Mouse (Mus musculus): ENCODE data around the gene Mecr. TPM values are rescaled to one million over a fixed set of nuclear protein-coding genes. Genes with fewer than 3 reads are reported as not detected.

Gene Mecr
- total RNA-seq, 2 experiments from 2014 or later, result 6.7 to 10.3 TPM

GRCm38 (mm10) chr4:131883571-131883970 is 40.3 kb downstream of the Mecr start:
- no peak for ATAC-seq (replicated peaks; ENCODE audit: low FRiP score, poor library complexity, severe bottlenecking)

DNA sequence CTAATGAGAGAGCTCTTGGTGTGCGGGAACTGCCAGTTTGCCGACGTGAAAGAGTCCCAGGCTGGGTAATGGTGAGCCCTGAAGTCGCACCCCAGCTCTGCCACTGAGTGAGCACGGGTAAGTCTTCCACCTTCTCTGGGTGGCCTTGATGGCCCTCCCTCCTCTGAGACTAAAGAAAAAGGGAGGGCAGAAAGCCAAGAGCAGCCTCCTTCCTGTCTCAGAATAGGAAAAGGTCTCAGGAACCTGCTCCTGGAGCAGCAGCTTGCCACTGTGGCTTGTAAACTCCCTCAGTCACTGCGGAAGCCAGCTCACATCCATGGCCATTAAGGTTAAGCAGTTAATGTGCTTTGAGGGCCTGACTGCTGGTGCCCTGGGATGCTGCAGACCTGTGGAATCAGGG is 42.1 kb downstream of the Mecr start:
- no peak for ATAC-seq (replicated peaks; ENCODE audit: low FRiP score, poor library complexity, severe bottlenecking)

GRCm38 (mm10) chr4:131888564-131888963 is 45.3 kb downstream of the Mecr start:
- no peak for ATAC-seq (replicated peaks; ENCODE audit: low FRiP score, poor library complexity, severe bottlenecking)

GRCm38 (mm10) chr4:131890692-131891091 is 47.4 kb downstream of the Mecr start:
- ATAC-seq (replicated peaks; ENCODE audit: low FRiP score, poor library complexity, severe bottlenecking), result no peak

- no peak for ATAC-seq (replicated peaks; ENCODE audit: low FRiP score, poor library complexity, severe bottlenecking)
These were observed 53.8 kb downstream of the Mecr start for GRCm38 (mm10) chr4:131897109-131897508.

GRCm38 (mm10) chr4:131897787-131898186 is 54.5 kb downstream of the Mecr start:
- ATAC-seq (replicated peaks; ENCODE audit: low FRiP score, poor library complexity, severe bottlenecking), result no peak

DNA sequence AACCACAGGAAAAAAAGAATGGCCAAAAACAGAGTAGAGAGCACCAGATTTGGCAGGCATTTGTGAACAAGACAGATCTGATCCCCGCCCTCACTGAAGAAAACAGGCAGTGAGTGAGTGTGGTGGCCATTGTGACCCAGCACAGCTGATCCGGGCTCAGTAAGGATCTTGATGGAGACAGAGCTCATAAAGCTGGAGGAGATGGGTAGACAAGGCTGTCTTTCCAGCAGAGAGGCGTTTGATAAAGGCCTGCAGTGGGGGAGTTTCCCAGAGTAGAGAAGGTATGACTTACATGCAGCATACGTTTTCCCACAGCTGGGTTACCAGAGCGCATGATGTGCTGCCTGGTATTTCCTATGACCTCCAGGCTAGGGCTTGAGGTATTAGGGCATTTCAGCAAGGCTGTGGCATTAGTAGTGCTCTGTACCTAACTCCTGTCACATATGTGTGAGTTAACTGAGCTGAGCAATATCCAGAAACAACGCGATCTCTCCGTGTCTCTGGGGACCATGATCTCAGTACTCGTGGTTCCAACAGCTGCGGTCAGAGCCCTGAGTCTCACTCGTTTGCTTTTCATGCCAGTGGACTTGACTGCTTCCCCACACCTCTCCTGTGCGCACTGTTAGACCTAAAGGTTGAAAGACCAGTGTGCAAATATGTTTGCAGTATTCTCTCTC is 55.4 kb downstream of the Mecr start:
- no peak for ATAC-seq (replicated peaks; ENCODE audit: low FRiP score, poor library complexity, severe bottlenecking)

DNA sequence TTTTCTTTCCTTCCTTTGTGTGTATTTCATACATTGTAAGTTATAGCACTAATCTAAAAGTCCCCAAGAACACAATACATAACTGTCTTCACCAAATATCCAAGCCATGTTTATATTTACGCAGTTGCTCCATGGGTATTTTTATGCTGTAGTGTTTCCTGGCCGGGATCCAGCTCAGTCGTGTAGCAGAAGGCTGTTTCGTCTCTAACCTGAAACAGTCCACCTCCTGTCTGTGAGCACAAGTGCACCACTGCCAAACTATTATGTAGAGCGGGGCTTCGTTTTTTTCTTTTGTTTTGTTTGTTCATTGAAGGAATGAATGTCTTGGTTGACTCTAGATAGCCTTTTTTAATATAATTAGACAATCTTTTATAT is 55.9 kb downstream of the Mecr start:
- no peak for ATAC-seq (replicated peaks; ENCODE audit: low FRiP score, poor library complexity, severe bottlenecking)

DNA sequence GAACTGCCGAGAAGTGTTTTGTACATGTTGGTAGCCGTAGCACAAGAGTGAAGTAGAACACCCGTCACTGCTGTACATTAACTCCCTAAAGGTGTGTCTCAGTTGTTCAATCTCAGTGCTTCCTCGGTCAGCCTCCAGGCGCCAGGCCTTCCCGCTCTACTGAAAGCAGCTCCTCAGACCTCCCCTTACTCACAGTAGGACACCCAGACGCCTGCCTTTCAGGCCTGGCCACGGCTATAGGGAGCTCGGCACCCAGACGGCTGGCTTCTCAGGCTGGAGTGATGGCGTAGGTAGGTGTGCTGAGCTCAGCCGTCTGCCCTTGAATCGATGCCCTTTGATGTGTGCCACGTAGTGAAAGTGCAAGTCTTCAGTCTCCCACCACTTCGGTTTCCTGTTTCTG is 57.8 kb downstream of the Mecr start:
- ATAC-seq (replicated peaks; ENCODE audit: low FRiP score, poor library complexity, severe bottlenecking), result no peak

DNA sequence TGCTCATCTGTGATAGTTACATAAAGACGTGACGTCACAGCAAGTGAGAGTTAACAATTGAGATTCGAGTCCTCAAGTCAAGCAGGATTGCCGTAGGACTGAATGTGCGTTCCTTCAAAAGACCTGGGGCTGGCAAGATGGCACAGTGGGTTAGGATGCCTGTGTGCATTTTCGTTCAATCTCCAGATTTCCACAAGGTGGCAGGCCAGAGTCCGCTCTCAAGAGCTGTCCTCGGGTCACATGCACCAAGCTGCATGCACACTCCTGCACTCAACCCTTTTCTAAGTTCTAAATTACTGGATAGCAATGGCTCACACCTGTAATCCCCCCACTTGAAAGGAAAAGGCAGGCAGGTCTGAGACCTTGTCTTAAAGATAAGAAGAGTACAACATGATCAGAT is 61.2 kb downstream of the Mecr start:
- ATAC-seq (replicated peaks; ENCODE audit: low FRiP score, poor library complexity, severe bottlenecking), result peak; percentile 66

DNA sequence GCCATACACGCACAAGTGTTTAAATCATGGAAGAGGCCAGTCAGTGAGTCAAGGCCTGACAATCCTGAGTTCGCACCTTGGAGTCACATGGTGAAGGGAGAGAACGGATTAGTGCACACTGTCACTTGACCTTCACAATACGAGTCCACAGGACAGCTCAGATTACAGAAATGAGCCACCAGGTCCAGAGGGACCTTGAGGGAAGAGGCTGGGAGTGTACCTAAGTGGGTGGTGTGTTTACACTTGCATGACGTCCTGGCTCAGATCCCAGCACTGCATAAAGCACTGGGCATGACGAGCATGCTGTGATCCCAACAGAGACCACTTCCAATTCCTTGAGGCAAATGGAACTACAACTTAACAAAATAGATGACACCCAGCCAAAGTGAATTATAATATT is 63.2 kb downstream of the Mecr start:
- ATAC-seq (replicated peaks; ENCODE audit: low FRiP score, poor library complexity, severe bottlenecking), result no peak

DNA sequence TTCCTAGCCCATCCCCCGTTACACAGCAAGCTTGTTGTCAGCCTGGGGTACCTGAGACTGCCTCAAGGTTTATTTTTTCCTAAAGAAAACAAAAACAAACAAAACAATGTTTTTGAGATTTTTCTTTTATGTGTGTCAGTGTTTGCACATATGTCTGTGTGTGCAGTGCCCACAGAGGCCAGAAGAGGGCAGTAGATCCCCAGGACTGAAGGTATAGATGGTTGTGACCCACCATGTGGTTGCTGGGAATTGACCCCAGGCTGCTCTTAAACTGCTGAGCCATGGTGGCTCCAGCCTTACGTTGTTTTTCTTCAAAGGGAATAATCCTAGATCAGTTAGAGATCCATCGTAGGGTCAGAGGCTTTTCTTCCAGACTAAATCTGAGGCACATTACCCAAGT is 64.6 kb downstream of the Mecr start:
- ATAC-seq (replicated peaks; ENCODE audit: low FRiP score, poor library complexity, severe bottlenecking), result no peak

DNA sequence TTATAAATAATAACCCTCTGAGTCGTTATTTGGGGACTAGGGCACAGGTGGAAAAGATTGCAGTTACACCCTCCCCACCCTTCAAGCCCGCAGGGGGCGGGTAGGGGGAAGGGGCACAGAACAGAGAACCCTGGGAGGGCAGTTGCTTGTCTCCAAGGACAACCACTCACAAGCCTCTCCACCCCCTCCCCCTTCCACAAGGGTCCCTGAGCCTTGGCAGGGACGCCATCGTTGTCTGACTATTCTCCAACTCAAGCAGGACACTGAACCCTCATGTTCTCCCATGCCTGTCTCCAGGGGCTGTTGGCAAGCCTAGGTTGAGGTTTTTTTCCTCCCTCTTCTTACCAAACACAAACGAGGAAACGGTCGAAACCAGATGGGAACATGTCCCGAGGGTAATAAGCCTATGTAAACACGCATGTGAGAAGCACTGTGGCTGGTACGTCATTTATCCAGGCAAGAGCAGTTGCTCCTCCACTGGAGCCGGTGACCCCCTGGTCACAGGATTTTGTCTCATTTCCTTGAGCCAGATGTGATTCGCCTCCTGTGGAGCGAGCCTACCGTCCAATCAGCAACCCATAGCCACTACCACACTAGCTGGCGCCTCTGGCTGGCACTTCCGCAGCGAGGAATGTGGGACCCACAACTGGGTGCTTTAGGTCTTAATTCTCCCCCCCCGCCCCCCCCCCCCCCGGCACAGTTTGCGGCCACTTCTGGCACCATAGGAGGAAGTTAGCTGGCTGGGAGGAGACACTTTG is 67.1 kb downstream of the Mecr start:
- no peak for ATAC-seq (replicated peaks; ENCODE audit: low FRiP score, poor library complexity, severe bottlenecking)

- ATAC-seq (replicated peaks; ENCODE audit: low FRiP score, poor library complexity, severe bottlenecking), result no peak
These were observed 68.3 kb downstream of the Mecr start for GRCm38 (mm10) chr4:131911521-131911920.

GRCm38 (mm10) chr4:131913526-131913925 is 70.3 kb downstream of the Mecr start:
- ATAC-seq (replicated peaks; ENCODE audit: low FRiP score, poor library complexity, severe bottlenecking), result no peak

GRCm38 (mm10) chr4:131914046-131914643 is 70.9 kb downstream of the Mecr start:
- ATAC-seq (replicated peaks; ENCODE audit: low FRiP score, poor library complexity, severe bottlenecking), result no peak

- ATAC-seq (replicated peaks; ENCODE audit: low FRiP score, poor library complexity, severe bottlenecking), result no peak
These were observed 71.7 kb downstream of the Mecr start for GRCm38 (mm10) chr4:131914891-131915469.

GRCm38 (mm10) chr4:131915821-131916328 is 72.6 kb downstream of the Mecr start:
- ATAC-seq (replicated peaks; ENCODE audit: low FRiP score, poor library complexity, severe bottlenecking), result no peak

GRCm38 (mm10) chr4:131916425-131916824 is 73.2 kb downstream of the Mecr start:
- peak; percentile 74 for ATAC-seq (replicated peaks; ENCODE audit: low FRiP score, poor library complexity, severe bottlenecking)

GRCm38 (mm10) chr4:131917010-131917555 is 73.8 kb downstream of the Mecr start:
- ATAC-seq (replicated peaks; ENCODE audit: low FRiP score, poor library complexity, severe bottlenecking), result no peak
